Mouse (Mus musculus): Measurements from ENCODE around the gene Smok3a. TPM values are rescaled to one million over a fixed set of nuclear protein-coding genes. Genes with fewer than 3 reads are reported as not detected.

Smok3a gene
- polyA plus RNA-seq (2017; shearing (Covaris generic)) = not detected

DNA sequence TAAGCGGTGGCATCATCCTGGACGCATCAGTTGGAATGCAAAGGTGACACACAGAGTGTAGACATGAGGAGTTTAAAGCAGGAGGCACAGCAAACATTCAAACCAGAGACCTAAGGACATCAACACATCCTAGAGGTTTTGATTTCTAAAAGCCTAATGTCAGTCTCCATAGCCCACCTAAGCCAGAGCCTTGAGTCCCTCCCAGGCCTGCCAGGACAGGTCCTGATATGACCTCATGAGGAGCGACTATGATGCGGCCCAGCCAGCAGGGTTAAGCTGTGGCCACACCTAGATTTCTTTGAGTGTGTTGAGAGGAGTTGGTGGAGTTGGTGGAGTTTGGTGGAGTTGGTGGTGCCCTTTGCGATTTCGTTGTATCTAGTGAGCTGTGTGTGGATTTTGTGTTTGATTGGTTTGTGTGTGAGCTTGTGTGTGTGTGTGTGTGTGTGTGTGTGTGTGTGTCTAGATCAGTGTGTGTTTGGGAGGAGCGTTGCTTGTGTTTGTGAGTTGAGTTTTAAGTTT is at the start of gene Smok3a, which contains the start of gene Smok3b:
Smok3a (plus strand) TSS at position 301 of the 519 bp plus-strand sequence.
Smok3b (plus strand) TSS at position 469 of the 519 bp plus-strand sequence.

DNA sequence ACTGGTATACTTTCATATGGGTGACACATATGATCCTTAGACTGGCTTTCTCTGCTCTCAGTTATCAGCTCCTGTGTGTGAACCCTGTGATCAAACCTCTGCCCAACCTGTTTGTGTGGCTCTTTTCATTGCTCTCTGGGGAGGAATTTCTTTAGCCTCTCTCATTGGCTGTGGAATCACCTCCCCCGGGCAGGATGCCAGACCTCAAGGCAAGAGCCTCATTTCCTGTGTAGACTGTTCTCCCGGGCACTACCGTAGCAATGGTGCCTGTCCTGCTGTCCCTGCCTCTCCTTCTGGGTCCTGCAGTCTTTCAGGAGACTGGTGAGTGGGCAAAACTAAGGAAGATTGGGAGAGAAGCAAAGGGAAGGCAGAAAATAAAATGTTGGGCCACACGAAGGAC is 39.8 kb upstream of the Smok3a start, which contains the start of gene Azgp1:
Azgp1 (plus strand) TSS at position 221 of the 400 bp plus-strand sequence.

DNA sequence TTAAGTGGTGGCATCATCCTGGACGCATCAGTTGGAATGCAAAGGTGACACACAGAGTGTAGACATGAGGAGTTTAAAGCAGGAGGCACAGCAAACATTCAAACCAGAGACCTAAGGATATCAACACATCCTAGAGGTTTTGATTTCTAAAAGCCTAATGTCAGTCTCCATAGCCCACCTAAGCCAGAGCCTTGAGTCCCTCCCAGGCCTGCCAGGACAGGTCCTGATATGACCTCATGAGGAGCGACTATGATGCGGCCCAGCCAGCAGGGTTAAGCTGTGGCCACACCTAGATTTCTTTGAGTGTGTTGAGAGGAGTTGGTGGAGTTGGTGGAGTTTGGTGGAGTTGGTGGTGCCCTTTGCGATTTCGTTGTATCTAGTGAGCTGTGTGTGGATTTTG is 31.8 kb downstream of the Smok3a start, which contains the start of gene Smok3c:
Smok3c (plus strand) TSS at position 301 of the 400 bp plus-strand sequence.

Other genes starting within 250 kb of the Smok3a start
- gene Ppp1r35, start 242.4 kb upstream of the Smok3a start, polyA plus RNA-seq (2017; shearing (Covaris generic)) = 27.6 TPM
- gene Mepce, start 233.6 kb upstream of the Smok3a start, polyA plus RNA-seq (2017; shearing (Covaris generic)) = 17.9 TPM
- 10.8 TPM for gene Zcwpw1, start 233.5 kb upstream of the Smok3a start, polyA plus RNA-seq (2017; shearing (Covaris generic))
- 1.9 TPM for gene Pilra, start 185.0 kb upstream of the Smok3a start, polyA plus RNA-seq (2017; shearing (Covaris generic))
- gene Pilrb1, start 163.2 kb upstream of the Smok3a start, polyA plus RNA-seq (2017; shearing (Covaris generic)) = 0.88 TPM
- gene Pilrb2, start 149.4 kb upstream of the Smok3a start, polyA plus RNA-seq (2017; shearing (Covaris generic)) = 0.77 TPM
- not detected for gene Cyp3a13, start 99.6 kb upstream of the Smok3a start, polyA plus RNA-seq (2017; shearing (Covaris generic))
- not detected for gene Gjc3, start 58.2 kb upstream of the Smok3a start, polyA plus RNA-seq (2017; shearing (Covaris generic))
- not detected for gene Azgp1, start 39.7 kb upstream of the Smok3a start, polyA plus RNA-seq (2017; shearing (Covaris generic))
- gene Smok3b, start 168 bp downstream of the Smok3a start, polyA plus RNA-seq (2017; shearing (Covaris generic)) = not detected
- not detected for gene Smok3c, start 31.9 kb downstream of the Smok3a start, polyA plus RNA-seq (2017; shearing (Covaris generic))
- 24.1 TPM for gene Zkscan1, start 63.8 kb downstream of the Smok3a start, polyA plus RNA-seq (2017; shearing (Covaris generic))
- gene Zscan21, start 95.6 kb downstream of the Smok3a start, polyA plus RNA-seq (2017; shearing (Covaris generic)) = 26.3 TPM
- gene Zfp113, start 134.5 kb downstream of the Smok3a start, polyA plus RNA-seq (2017; shearing (Covaris generic)) = 23.3 TPM
- gene Cops6, start 139.8 kb downstream of the Smok3a start, polyA plus RNA-seq (2017; shearing (Covaris generic)) = 230 TPM
- gene Ap4m1, start 150.7 kb downstream of the Smok3a start, polyA plus RNA-seq (2017; shearing (Covaris generic)) = 11.0 TPM
- gene Mcm7, start 151.2 kb downstream of the Smok3a start, polyA plus RNA-seq (2017; shearing (Covaris generic)) = 95.0 TPM
- 57.0 TPM for gene Taf6, start 166.2 kb downstream of the Smok3a start, polyA plus RNA-seq (2017; shearing (Covaris generic))
- 20.8 TPM for gene Cnpy4, start 166.2 kb downstream of the Smok3a start, polyA plus RNA-seq (2017; shearing (Covaris generic))
- gene Mblac1, start 173.1 kb downstream of the Smok3a start, polyA plus RNA-seq (2017; shearing (Covaris generic)) = 0.56 TPM
- gene Nxpe5, start 204.6 kb downstream of the Smok3a start, polyA plus RNA-seq (2017; shearing (Covaris generic)) = 0.09 TPM
- gene Lamtor4, start 234.2 kb downstream of the Smok3a start, polyA plus RNA-seq (2017; shearing (Covaris generic)) = 118 TPM
- 9.8 TPM for gene BC037034, start 242.8 kb downstream of the Smok3a start, polyA plus RNA-seq (2017; shearing (Covaris generic))

All from activated CD4-positive, CD25-positive, alpha-beta regulatory T cell, adult 9 weeks (primary cell).